Mouse (Mus musculus) ES-Bruce4 (cell line): ENCODE results near the gene Snx9.

Source experiments
- CTCF ChIP-seq: IDR thresholded peaks from one replicate; pipeline ENCODE4 v1.8.1; 2011; ENCODE audit warnings: low read depth, low read length
- EP300 ChIP-seq: IDR thresholded peaks from 2 replicates; pipeline ENCODE4 v1.6.1; 2011; ENCODE audit warnings: low read depth, low read length; ENCODE audit not compliant: insufficient read depth
- POLR2A ChIP-seq: IDR thresholded peaks from one replicate; pipeline ENCODE4 v1.8.1; 2011; ENCODE audit warnings: low read length; ENCODE audit not compliant: insufficient read depth

- TF ChIP-seq POLR2A (no peak), CTCF (peak; percentile 35), EP300 (no peak)
These were observed 45.3 kb upstream of the Snx9 start for GRCm38 (mm10) chr17:5795878-5796277.
